Mouse (Mus musculus): Measurements from ENCODE around the gene Pfkfb2. TPM values are rescaled to one million over a fixed set of nuclear protein-coding genes. Genes with fewer than 3 reads are reported as not detected.

The Pfkfb2 gene
- polyA plus RNA-seq, 1 experiment from 2014 or later = 10.7 TPM

Other genes with a start within 250 kb of the Pfkfb2 start
- gene Zp3r, start 99.6 kb downstream of the Pfkfb2 start, polyA plus RNA-seq (2015; fragmentation: Nextera tagmentation; extraction: Ambion mirVana) = not detected in 2 replicates
- gene C4bp, start 67.6 kb downstream of the Pfkfb2 start, polyA plus RNA-seq (2015; fragmentation: Nextera tagmentation; extraction: Ambion mirVana) = not detected in 2 replicates
- not detected in 2 replicates for gene Gm29427, start 13.5 kb downstream of the Pfkfb2 start, polyA plus RNA-seq (2015; fragmentation: Nextera tagmentation; extraction: Ambion mirVana)
- 15.6 and 17.0 TPM in 2 replicates for gene Yod1, start 11.9 kb downstream of the Pfkfb2 start, polyA plus RNA-seq (2015; fragmentation: Nextera tagmentation; extraction: Ambion mirVana)
- 21.0 and 21.2 TPM in 2 replicates for gene AA986860, start 2.7 kb upstream of the Pfkfb2 start, polyA plus RNA-seq (2015; fragmentation: Nextera tagmentation; extraction: Ambion mirVana)
- 0.11 TPM in 1 of 2 replicates, not detected in the other for gene Fcamr, start 71.6 kb upstream of the Pfkfb2 start, polyA plus RNA-seq (2015; fragmentation: Nextera tagmentation; extraction: Ambion mirVana)
- gene Pigr, start 97.4 kb upstream of the Pfkfb2 start, polyA plus RNA-seq (2015; fragmentation: Nextera tagmentation; extraction: Ambion mirVana) = 0.06 and 0.14 TPM in 2 replicates
- 0.30 TPM in 1 of 2 replicates, not detected in the other for gene Fcmr, start 136.4 kb upstream of the Pfkfb2 start, polyA plus RNA-seq (2015; fragmentation: Nextera tagmentation; extraction: Ambion mirVana)
- gene Il24, start 158.2 kb upstream of the Pfkfb2 start, polyA plus RNA-seq (2015; fragmentation: Nextera tagmentation; extraction: Ambion mirVana) = not detected in 2 replicates
- not detected in 2 replicates for gene Il20, start 182.2 kb upstream of the Pfkfb2 start, polyA plus RNA-seq (2015; fragmentation: Nextera tagmentation; extraction: Ambion mirVana)
- gene Il19, start 210.9 kb upstream of the Pfkfb2 start, polyA plus RNA-seq (2015; fragmentation: Nextera tagmentation; extraction: Ambion mirVana) = not detected in 2 replicates

All from lung, embryonic 16.5 days (tissue).